Mouse (Mus musculus) erythroblast, embryonic 14.5 days (primary cell): ENCODE measurements around the gene Rrp1. TPM values are rescaled to one million over a fixed set of nuclear protein-coding genes. Genes with fewer than 3 reads are reported as not detected.

Source experiments
- H3K27me3 ChIP-seq: 2 replicates; pipeline ENCODE4 v1.6.1; 2012; ENCODE audit warnings: inconsistent platforms; ENCODE audit not compliant: control insufficient read depth
- H3K36me3 ChIP-seq: 2 replicates; pipeline ENCODE4 v1.6.1; 2012; ENCODE audit warnings: mild to moderate bottlenecking, inconsistent platforms; ENCODE audit not compliant: control insufficient read depth
- H3K4me1 ChIP-seq: 2 replicates; pipeline ENCODE4 v1.6.1; 2012; ENCODE audit warnings: inconsistent platforms; ENCODE audit not compliant: control insufficient read depth
- H3K4me3 ChIP-seq: replicated peaks from 2 replicates; pipeline ENCODE3; 2012; ENCODE audit warnings: moderate library complexity, mild to moderate bottlenecking, inconsistent platforms
- H3K9me3 ChIP-seq: 2 replicates; pipeline ENCODE4 v1.6.1; 2012; ENCODE audit warnings: low read length, inconsistent platforms, mixed read lengths; ENCODE audit not compliant: control insufficient read depth
- GATA1 ChIP-seq: IDR thresholded peaks from 2 replicates; pipeline ENCODE4 v1.6.1; 2012; ENCODE audit warnings: low read length, inconsistent platforms, mixed read lengths
- TAL1 ChIP-seq: IDR thresholded peaks from 3 replicates; pipeline ENCODE4 v1.6.1; 2012; ENCODE audit warnings: low read length, inconsistent platforms, mixed read lengths
- polyA plus RNA-seq: library from polyadenylated mRNA; stranded (reverse); fragments of >175 nt; gene quantifications from 2 replicates; pipeline ENCODE4 v1.2.3, GENCODE M21; 2012

The Rrp1 gene
- polyA plus RNA-seq, 1 experiment, result 15.4 TPM

- Histone ChIP-seq H3K27me3 (no peaks in the 10 kb centered on the region), H3K9me3 (no peaks in the 10 kb centered on the region), H3K4me3 (no peak overlapping the region), H3K4me1 (no peaks in the 10 kb centered on the region), H3K36me3 (peaks cover 43% of the 10 kb centered on the region)
- TF ChIP-seq TAL1, result no peak
- TF ChIP-seq GATA1, result no peak
Measured at GRCm38 (mm10) chr10:78446195-78446594, 33.4 kb upstream of the Rrp1 start.

GRCm38 (mm10) chr10:78442292-78442691, 29.4 kb upstream of the Rrp1 start:
- H3K36me3 ChIP-seq, result peaks cover 20% of the 10 kb centered on the region
- TF ChIP-seq TAL1 (no peak), GATA1 (no peak)
- H3K27me3 ChIP-seq, result no peaks in the 10 kb centered on the region
- no peak overlapping the region for H3K4me3 ChIP-seq
- no peaks in the 10 kb centered on the region for H3K9me3 ChIP-seq
- H3K4me1 ChIP-seq, result peaks cover 2% of the 10 kb centered on the region

GRCm38 (mm10) chr10:78441606-78442005, 28.8 kb upstream of the Rrp1 start:
- Histone ChIP-seq H3K27me3 (no peaks in the 10 kb centered on the region), H3K4me1 (peaks cover 2% of the 10 kb centered on the region), H3K36me3 (peaks cover 17% of the 10 kb centered on the region), H3K9me3 (no peaks in the 10 kb centered on the region), H3K4me3 (no peak overlapping the region)
- TF ChIP-seq GATA1 (no peak), TAL1 (no peak)

GRCm38 (mm10) chr10:78440812-78441211, 28.0 kb upstream of the Rrp1 start:
- peaks cover 2% of the 10 kb centered on the region for H3K4me1 ChIP-seq
- no peaks in the 10 kb centered on the region for H3K9me3 ChIP-seq
- peaks cover 12% of the 10 kb centered on the region; the same call in 1 of the 2 replicates for H3K36me3 ChIP-seq
- no peak overlapping the region for H3K4me3 ChIP-seq
- no peak for TF ChIP-seq TAL1
- H3K27me3 ChIP-seq, result no peaks in the 10 kb centered on the region

GRCm38 (mm10) chr10:78439990-78440389, 27.1 kb upstream of the Rrp1 start:
- Histone ChIP-seq H3K4me1 (peaks cover 2% of the 10 kb centered on the region), H3K36me3 (peaks cover 12% of the 10 kb centered on the region; the same call in 1 of the 2 replicates), H3K9me3 (no peaks in the 10 kb centered on the region), H3K4me3 (no peak overlapping the region), H3K27me3 (no peaks in the 10 kb centered on the region)
- no peak for TF ChIP-seq TAL1
- TF ChIP-seq GATA1, result no peak

GRCm38 (mm10) chr10:78439550-78439949, 26.7 kb upstream of the Rrp1 start:
- Histone ChIP-seq H3K4me1 (peaks cover 2% of the 10 kb centered on the region), H3K27me3 (no peaks in the 10 kb centered on the region), H3K36me3 (peaks cover 9% of the 10 kb centered on the region; the same call in 1 of the 2 replicates), H3K9me3 (no peaks in the 10 kb centered on the region), H3K4me3 (no peak overlapping the region)
- TF ChIP-seq TAL1 (no peak), GATA1 (no peak)

GRCm38 (mm10) chr10:78438094-78438493, 25.3 kb upstream of the Rrp1 start:
- no peaks in the 10 kb centered on the region for H3K27me3 ChIP-seq
- peaks cover 6% of the 10 kb centered on the region; the same call in 1 of the 2 replicates for H3K36me3 ChIP-seq
- no peak for TF ChIP-seq GATA1
- no peak for TF ChIP-seq TAL1
- H3K4me1 ChIP-seq, result peaks cover 2% of the 10 kb centered on the region
- H3K4me3 ChIP-seq, result no peak overlapping the region
- H3K9me3 ChIP-seq, result no peaks in the 10 kb centered on the region

- TF ChIP-seq GATA1 (no peak), TAL1 (no peak)
- Histone ChIP-seq H3K27me3 (no peaks in the 10 kb centered on the region), H3K9me3 (no peaks in the 10 kb centered on the region), H3K36me3 (peaks cover 5% of the 10 kb centered on the region), H3K4me3 (no peak overlapping the region), H3K4me1 (peaks cover 5% of the 10 kb centered on the region)
Measured at GRCm38 (mm10) chr10:78432853-78433252, 20.0 kb upstream of the Rrp1 start.

GRCm38 (mm10) chr10:78429776-78430175, 16.9 kb upstream of the Rrp1 start:
- TF ChIP-seq GATA1 (no peak), TAL1 (no peak)
- Histone ChIP-seq H3K4me1 (peaks cover 23% of the 10 kb centered on the region), H3K27me3 (no peaks in the 10 kb centered on the region), H3K4me3 (no peak overlapping the region), H3K36me3 (peaks cover 11% of the 10 kb centered on the region), H3K9me3 (no peaks in the 10 kb centered on the region)

GRCm38 (mm10) chr10:78429180-78429579, 16.3 kb upstream of the Rrp1 start:
- no peak overlapping the region for H3K4me3 ChIP-seq
- TF ChIP-seq GATA1 (no peak), TAL1 (no peak)

More at GRCm38 (mm10) chr10:78429180-78429579, 16.3 kb upstream of the Rrp1 start:
- H3K9me3 ChIP-seq, result no peaks in the 10 kb centered on the region
- peaks cover 23% of the 10 kb centered on the region for H3K4me1 ChIP-seq
- H3K27me3 ChIP-seq, result no peaks in the 10 kb centered on the region
- peaks cover 11% of the 10 kb centered on the region for H3K36me3 ChIP-seq
